Mouse (Mus musculus) CH12.LX (cell line): ENCODE data around the gene Kcmf1. TPM values are rescaled to one million over a fixed set of nuclear protein-coding genes. Genes with fewer than 3 reads are reported as not detected.

ENCODE experiments used
- DNase-seq: peaks from one replicate; pipeline ENCODE4 v3.0.0-alpha.2; 2013; ENCODE audit errors: extremely low read depth
- H3K27ac ChIP-seq: 2 replicates; pipeline ENCODE4 v1.5.1; 2012; ENCODE audit warnings: low read depth, mild to moderate bottlenecking, control low read depth, moderate library complexity; ENCODE audit not compliant: insufficient read depth
- H3K27me3 ChIP-seq: replicated peaks from 2 replicates; pipeline ENCODE3; 2012; ENCODE audit warnings: inconsistent platforms
- H3K36me3 ChIP-seq, 2 experiments: replicated peaks in 1 of 2; 2 replicates each; pipeline versions ENCODE3 to v1.6.1; 2012; ENCODE audit warnings: inconsistent platforms in 1 of 2, low read length in 1 of 2, mild to moderate bottlenecking in 1 of 2, mixed read lengths in 1 of 2, moderate library complexity in 1 of 2; ENCODE audit not compliant: control insufficient read depth in 1 of 2, insufficient read depth in 1 of 2
- H3K4me1 ChIP-seq, 2 experiments: 2 replicates each; pipeline ENCODE4 v1.6.1; 2012; ENCODE audit warnings: inconsistent platforms in 1 of 2, moderate library complexity in 1 of 2; ENCODE audit not compliant: insufficient read depth in 2 of 2, control insufficient read depth in 1 of 2
- H3K4me2 ChIP-seq: 2 replicates; pipeline ENCODE4 v1.6.1; 2012; ENCODE audit warnings: low read depth, mild to moderate bottlenecking, control low read depth; ENCODE audit not compliant: poor library complexity, insufficient read depth, severe bottlenecking
- H3K4me3 ChIP-seq, 3 experiments: fragments of 150-350 bp in 1 of 3; sonication (generic) in 1 of 3; replicated peaks in 1 of 3; 2 replicates each; pipeline versions ENCODE3 to v1.5.1; 2011 to 2012; ENCODE audit warnings: low read depth in 2 of 3, low read length in 2 of 3, mild to moderate bottlenecking in 2 of 3, moderate library complexity in 2 of 3, control low read depth in 1 of 3, improper control_type of control experiment in 1 of 3, inconsistent platforms in 1 of 3, mixed read lengths in 1 of 3; ENCODE audit not compliant: poor library complexity in 1 of 3
- H3K79me2 ChIP-seq: replicated peaks from 2 replicates; pipeline ENCODE4 v1.6.1; 2012; ENCODE audit warnings: mild to moderate bottlenecking, moderate library complexity; ENCODE audit not compliant: control insufficient read depth, poor library complexity, insufficient read depth, severe bottlenecking; ENCODE audit errors: extremely low read depth
- H3K9ac ChIP-seq: 2 replicates; pipeline ENCODE4 v1.6.1; 2012; ENCODE audit warnings: low read depth, mild to moderate bottlenecking, control low read depth, moderate library complexity; ENCODE audit not compliant: insufficient read depth
- H3K9me3 ChIP-seq: replicated peaks from 2 replicates; pipeline ENCODE3; 2012; ENCODE audit warnings: low read length, inconsistent platforms, mixed read lengths
- BHLHE40 ChIP-seq: IDR thresholded peaks from 2 replicates; pipeline ENCODE4 v1.6.1; 2011; ENCODE audit warnings: mild to moderate bottlenecking, low read depth, low read length, improper control_type of control experiment
- CHD1 ChIP-seq: IDR thresholded peaks from 2 replicates; pipeline ENCODE4 v1.6.1; 2012; ENCODE audit warnings: low read depth, low read length, improper control_type of control experiment, inconsistent platforms
- CTCF ChIP-seq, 2 experiments: IDR thresholded peaks in 1 of 2; conservative IDR thresholded peaks in 1 of 2; 2 replicates each; pipeline ENCODE4 v1.5.1; 2011 to 2012; ENCODE audit warnings: low read depth in 2 of 2, low read length in 2 of 2, improper control_type of control experiment in 1 of 2, inconsistent platforms in 1 of 2, mild to moderate bottlenecking in 1 of 2, moderate library complexity in 1 of 2
- E2F4 ChIP-seq: IDR thresholded peaks from 2 replicates; pipeline ENCODE4 v1.6.1; 2011; ENCODE audit warnings: low read depth, low read length, improper control_type of control experiment; ENCODE audit not compliant: insufficient replicate concordance
- ELF1 ChIP-seq: IDR thresholded peaks from 2 replicates; pipeline ENCODE4 v1.6.1; 2014; ENCODE audit warnings: low read depth, mild to moderate bottlenecking, inconsistent platforms, low read length, improper control_type of control experiment
- EP300 ChIP-seq: IDR thresholded peaks from 2 replicates; pipeline ENCODE4 v1.6.1; 2011; ENCODE audit warnings: low read length, improper control_type of control experiment
- GABPA ChIP-seq: IDR thresholded peaks from 2 replicates; pipeline ENCODE4 v1.6.1; 2012; ENCODE audit warnings: low read depth, low read length, improper control_type of control experiment, inconsistent platforms; ENCODE audit not compliant: insufficient replicate concordance
- HCFC1 ChIP-seq: IDR thresholded peaks from 2 replicates; pipeline ENCODE4 v1.6.1; 2012; ENCODE audit warnings: low read depth, mild to moderate bottlenecking, inconsistent platforms, low read length, improper control_type of control experiment
- IRF4 ChIP-seq: IDR thresholded peaks from 2 replicates; pipeline ENCODE4 v1.6.1; 2014; ENCODE audit warnings: low read depth, mild to moderate bottlenecking, inconsistent platforms, low read length, improper control_type of control experiment
- KAT2A ChIP-seq: IDR thresholded peaks from 2 replicates; pipeline ENCODE4 v1.6.1; 2012; ENCODE audit warnings: low read length, improper control_type of control experiment, inconsistent platforms; ENCODE audit not compliant: insufficient replicate concordance
- MAFK ChIP-seq: IDR thresholded peaks from 2 replicates; pipeline ENCODE4 v1.6.1; 2011; ENCODE audit warnings: low read length, improper control_type of control experiment; ENCODE audit not compliant: insufficient replicate concordance
- MAX ChIP-seq: IDR thresholded peaks from 2 replicates; pipeline ENCODE4 v1.6.1; 2011; ENCODE audit warnings: low read length, improper control_type of control experiment
- MAZ ChIP-seq: IDR thresholded peaks from 2 replicates; pipeline ENCODE4 v1.6.1; 2012; ENCODE audit warnings: low read depth, mild to moderate bottlenecking, inconsistent platforms, low read length, improper control_type of control experiment, moderate library complexity
- MEF2A ChIP-seq: IDR thresholded peaks from 2 replicates; pipeline ENCODE4 v1.6.1; 2014; ENCODE audit warnings: low read depth, mild to moderate bottlenecking, inconsistent platforms, low read length, improper control_type of control experiment, borderline replicate concordance
- MXI1 ChIP-seq: IDR thresholded peaks from 2 replicates; pipeline ENCODE4 v1.6.1; 2011; ENCODE audit warnings: mild to moderate bottlenecking, low read depth, low read length, improper control_type of control experiment
- MYC ChIP-seq: IDR thresholded peaks from 2 replicates; pipeline ENCODE4 v1.6.1; 2011; ENCODE audit warnings: low read depth, mild to moderate bottlenecking, improper control_type of control experiment, low read length
- PAX5 ChIP-seq: IDR thresholded peaks from 2 replicates; pipeline ENCODE4 v1.6.1; 2012; ENCODE audit warnings: low read length, inconsistent platforms, mixed read lengths
- POLR2AphosphoS2 ChIP-seq: IDR thresholded peaks from 2 replicates; pipeline ENCODE4 v1.6.1; 2011; ENCODE audit warnings: low read depth, low read length, improper control_type of control experiment
- RCOR1 ChIP-seq: conservative IDR thresholded peaks from 2 replicates; pipeline ENCODE4 v1.6.1; 2012; ENCODE audit warnings: low read depth, mild to moderate bottlenecking, inconsistent platforms, low read length, improper control_type of control experiment
- TCF12 ChIP-seq: IDR thresholded peaks from 2 replicates; pipeline ENCODE4 v1.6.1; 2014; ENCODE audit warnings: low read depth, mild to moderate bottlenecking, inconsistent platforms, low read length, improper control_type of control experiment
- UBTF ChIP-seq: IDR thresholded peaks from 2 replicates; pipeline ENCODE4 v1.6.1; 2012; ENCODE audit warnings: low read depth, mild to moderate bottlenecking, inconsistent platforms, low read length, improper control_type of control experiment, moderate library complexity
- USF1 ChIP-seq: IDR thresholded peaks from 2 replicates; pipeline ENCODE4 v1.6.1; 2014; ENCODE audit warnings: low read depth, mild to moderate bottlenecking, inconsistent platforms, low read length, improper control_type of control experiment
- ZC3H11A ChIP-seq: IDR thresholded peaks from 2 replicates; pipeline ENCODE4 v1.6.1; 2012; ENCODE audit warnings: low read depth, mild to moderate bottlenecking, inconsistent platforms, low read length, improper control_type of control experiment
- ZNF384 ChIP-seq: IDR thresholded peaks from 2 replicates; pipeline ENCODE4 v1.6.1; 2012; ENCODE audit warnings: low read depth, low read length, improper control_type of control experiment, inconsistent platforms
- dilution Hi-C: fragments of 300-500 bp; cut with MboI; formaldehyde crosslinking; loops from 2 replicates; pipeline ENCODE4 v1.14.3; 2020; ENCODE audit warnings: low sequenced_read_pairs; ENCODE audit not compliant: extremely low pct_unique_long_range_greater_than_20kb, extremely low pct_ligation_motif_present
- in situ Hi-C: fragments of 300-500 bp; cut with MboI; formaldehyde crosslinking; loops from 3 replicates; pipeline ENCODE4 v1.14.3; 2019; ENCODE audit warnings: low sequenced_read_pairs, low pct_ligation_motif_present, low pct_unique_long_range_greater_than_20kb, mixed read lengths
- polyA plus RNA-seq: library from polyadenylated mRNA; unstranded; fragments of >175 nt; gene quantifications from 2 replicates; pipeline ENCODE4 v1.2.1, GENCODE M21; 2012; ENCODE audit warnings: low read depth; ENCODE audit not compliant: insufficient read length
- total RNA-seq, 2 experiments: library from RNA; depleted of rRNA; stranded (reverse); fragments of 300-350 nt in 1 of 2; fragments of >200 nt in 1 of 2; gene quantifications; 2 replicates each; pipeline ENCODE4 v1.2.3; 2012 to 2014

Kcmf1 gene
- total and polyA plus RNA-seq, 3 experiments = 98.0 to 207 (median 108) TPM

GRCm38 (mm10) chr6:72923381-72923780 is 23.6 kb upstream of the Kcmf1 start:
- Histone ChIP-seq H3K79me2 (no peaks in the 10 kb centered on the region), H3K4me1 (peaks cover 13 to 25% of the 10 kb centered on the region in 2 experiments), H3K4me3 (no peak overlapping the region), H3K27me3 (no peaks in the 10 kb centered on the region), H3K9me3 (no peaks in the 10 kb centered on the region), H3K4me2 (no peak overlapping the region), H3K9ac (no peak overlapping the region), H3K27ac (no peak overlapping the region), H3K36me3 (no peaks in the 10 kb centered on the region)
- in situ Hi-C loops (no loop called here), dilution Hi-C loops (no loop called here)
- DNase-seq = no peak
- TF ChIP-seq MAZ (no peak), HCFC1 (no peak), ZNF384 (no peak), EP300 (no peak), PAX5 (no peak), KAT2A (no peak), IRF4 (no peak), MAX (no peak), RCOR1 (no peak), UBTF (no peak), CTCF (conservative IDR thresholded peaks at IDR 0.05 in 1 of 2, IDR thresholded peaks at IDR 0.05 in 1 of 2; ENCODE audit: low read depth in 2 of 2, low read length in 2 of 2) (no peak), MXI1 (no peak), E2F4 (no peak), GABPA (no peak), ELF1 (no peak), MYC (no peak), MEF2A (no peak)

GRCm38 (mm10) chr6:72921081-72921480 is 21.3 kb upstream of the Kcmf1 start:
- Histone ChIP-seq H3K4me3 (no peak overlapping the region), H3K4me1 (peaks cover 12 to 26% of the 10 kb centered on the region in 2 experiments), H3K27ac (no peak overlapping the region), H3K4me2 (no peak overlapping the region), H3K79me2 (no peaks in the 10 kb centered on the region), H3K9ac (no peak overlapping the region), H3K36me3 (no peaks in the 10 kb centered on the region), H3K27me3 (no peaks in the 10 kb centered on the region), H3K9me3 (no peaks in the 10 kb centered on the region)
- in situ Hi-C loops (no loop called here), dilution Hi-C loops (no loop called here)
- TF ChIP-seq ZNF384 = no peak
- no peak for TF ChIP-seq EP300
- TF ChIP-seq HCFC1 = no peak
- no peak for TF ChIP-seq MAX
- no peak for TF ChIP-seq CHD1
- TF ChIP-seq ZC3H11A = no peak
- no peak for TF ChIP-seq TCF12
- TF ChIP-seq GABPA = no peak
- TF ChIP-seq MAZ = no peak
- TF ChIP-seq USF1 = no peak
- no peak for TF ChIP-seq MAFK
- no peak for TF ChIP-seq POLR2AphosphoS2
- TF ChIP-seq BHLHE40 = no peak
- no peak for DNase-seq
